Mouse (Mus musculus) cerebellum, adult 18-20 months (tissue): ENCODE data around the gene Med12l.
"Not testable (repeated sequence)": the region's sequence is repeated elsewhere in the genome, so short reads cannot be mapped to it uniquely, and the experiment has no call there.

Experiments
- DNase-seq, 2 experiments: peaks; one replicate each; pipeline ENCODE4 v3.0.0; 2021

The Med12l gene

GRCm38 (mm10) chr3:59101218-59101986 is 95.8 kb downstream of the Med12l start, which contains the start of gene Gpr171:
Gene Gpr171, minus strand, starts transcription at chr3:59101821.
- DNase-seq: no peak

- DNase-seq: no peak
Measured at GRCm38 (mm10) chr3:59102146-59102545, 96.5 kb downstream of the Med12l start.

- DNase-seq: no peak
Measured at GRCm38 (mm10) chr3:59104462-59104861, 98.8 kb downstream of the Med12l start.

- no peak for DNase-seq
Measured at GRCm38 (mm10) chr3:59107439-59107838, 101.8 kb downstream of the Med12l start.

- not testable (repeated sequence) for DNase-seq
Measured at GRCm38 (mm10) chr3:59109834-59110233, 104.2 kb downstream of the Med12l start.

GRCm38 (mm10) chr3:59111944-59112343 is 106.3 kb downstream of the Med12l start:
- no peak for DNase-seq

GRCm38 (mm10) chr3:59113291-59113690 is 107.7 kb downstream of the Med12l start:
- not testable (repeated sequence) for DNase-seq

- no peak for DNase-seq
Measured at GRCm38 (mm10) chr3:59113973-59114517, 108.4 kb downstream of the Med12l start.

- no peak for DNase-seq
Measured at GRCm38 (mm10) chr3:59121067-59121730, 115.6 kb downstream of the Med12l start.

GRCm38 (mm10) chr3:59121780-59122449 is 116.3 kb downstream of the Med12l start:
- DNase-seq: no peak

- no peak for DNase-seq
Measured at GRCm38 (mm10) chr3:59125022-59125421, 119.4 kb downstream of the Med12l start.

GRCm38 (mm10) chr3:59125783-59126555 is 120.3 kb downstream of the Med12l start:
- DNase-seq: no peak

- DNase-seq: no peak
Measured at GRCm38 (mm10) chr3:59128681-59129080, 123.1 kb downstream of the Med12l start.

- DNase-seq: no peak
Measured at GRCm38 (mm10) chr3:59129547-59129946, 123.9 kb downstream of the Med12l start.

GRCm38 (mm10) chr3:59130431-59130830 is 124.8 kb downstream of the Med12l start:
- no peak for DNase-seq

GRCm38 (mm10) chr3:59131081-59131480 is 125.5 kb downstream of the Med12l start:
- DNase-seq: no peak

- no peak for DNase-seq
Measured at GRCm38 (mm10) chr3:59131966-59132365, 126.3 kb downstream of the Med12l start.

- DNase-seq: no peak
Measured at GRCm38 (mm10) chr3:59133189-59133588, 127.6 kb downstream of the Med12l start.

GRCm38 (mm10) chr3:59135911-59136653 is 130.5 kb downstream of the Med12l start:
- no peak for DNase-seq

- DNase-seq: no peak
Measured at GRCm38 (mm10) chr3:59138946-59139468, 133.4 kb downstream of the Med12l start.

- no peak for DNase-seq
Measured at GRCm38 (mm10) chr3:59139651-59140051, 134.0 kb downstream of the Med12l start.

- no peak for DNase-seq
Measured at GRCm38 (mm10) chr3:59140115-59140514, 134.5 kb downstream of the Med12l start.
